Mouse (Mus musculus) ES-Bruce4 (cell line): ENCODE measurements at regions not wholly inside any gene's neighbourhood (a gene's known extent, or its start where the extent isn't known, plus 50 kb on each side); places are given as distances from the start of the nearest gene placed in this dataset.

Experiments
- CTCF ChIP-seq: IDR thresholded peaks from one replicate; pipeline ENCODE4 v1.8.1; 2011; ENCODE audit warnings: low read depth, low read length
- EP300 ChIP-seq: IDR thresholded peaks from 2 replicates; pipeline ENCODE4 v1.6.1; 2011; ENCODE audit warnings: low read depth, low read length; ENCODE audit not compliant: insufficient read depth
- POLR2A ChIP-seq: IDR thresholded peaks from one replicate; pipeline ENCODE4 v1.8.1; 2011; ENCODE audit warnings: low read length; ENCODE audit not compliant: insufficient read depth

DNA sequence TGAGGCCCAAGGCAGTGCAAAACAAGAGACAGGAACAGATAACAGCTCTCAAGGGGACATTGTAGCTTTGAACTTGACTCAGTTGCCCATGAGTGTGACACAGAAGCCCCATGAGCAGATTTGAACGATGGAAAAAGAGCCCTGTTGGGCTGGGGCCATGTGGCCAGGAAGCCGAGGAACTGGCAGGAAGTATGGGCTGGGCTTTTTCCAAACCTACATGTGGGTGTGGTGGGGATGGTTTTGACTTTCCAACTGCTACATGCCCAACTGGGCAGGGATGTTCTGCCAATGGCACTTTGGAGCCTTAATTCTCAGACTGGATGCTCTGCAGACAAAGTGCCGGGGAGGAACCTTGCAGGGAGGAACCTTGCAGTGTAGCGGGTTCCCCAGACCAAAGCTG is 211.7 kb upstream of the Lrfn2 start:
- TF ChIP-seq CTCF, result no peak
- no peak for TF ChIP-seq POLR2A
- no peak for TF ChIP-seq EP300
